In genomic region chr6:97258489-97258888, GRCm38 (mm10) we compare ENCODE assay signal across 23 mouse cellular contexts. TPM values are rescaled to one million over a fixed set of nuclear protein-coding genes. Genes with fewer than 3 reads are reported as not detected.
DNase-seq lines count a peak whose midpoint lies in the region; ATAC-seq and TF ChIP-seq lines count a peak whose summit lies in the region.
"Had no signal": no experiment of that assay in that cellular context is flagged by ENCODE, and none has a peak within 500 bp of the region (broad histone marks: within the 10 kb centered on the region; RNA-seq: fewer than 3 reads in every experiment).

No protein-coding gene starts in this region.

- DNase-seq in adrenal gland, postnatal 10 days, result peak; percentile 57
- DNase-seq in adrenal gland, adult 2 months, result no peak
- DNase-seq in gastrocnemius, postnatal 14 days, result peak; percentile 40
- no peak for DNase-seq in gastrocnemius, postnatal 36 days
- no peak for DNase-seq in heart, embryonic 10.5 days (ENCODE audit: low spot score)
- no peak for DNase-seq in heart, postnatal 4 days
- DNase-seq: B cell, adult 2 months; cerebellum, adult 18-20 months; cerebellum, adult 9-11 months; cerebellum, postnatal 36 days; forebrain, postnatal 0 days; kidney, adult 18-20 months had no signal

- H3K27ac ChIP-seq in heart, embryonic 10.5 days, result 0 out of 2 replicates have a peak overlapping the region, but pooled peaks have one; percentile 8
- no peak overlapping the region for H3K27ac ChIP-seq in forebrain, embryonic 13.5 days
- H3K27ac ChIP-seq: embryonic facial prominence, embryonic 13.5 days; forebrain, embryonic 12.5 days; hindbrain, embryonic 10.5 days; hindbrain, embryonic 14.5 days; intestine, embryonic 15.5 days had no signal

- H3K9me3 ChIP-seq in heart, embryonic 10.5 days, result no peaks in the 10 kb centered on the region
- no peaks in the 10 kb centered on the region for H3K9me3 ChIP-seq in forebrain, embryonic 13.5 days (replicated peaks)
- H3K9me3 ChIP-seq: embryonic facial prominence, embryonic 13.5 days; forebrain, embryonic 12.5 days; G1E; heart, embryonic 13.5 days; hindbrain, embryonic 10.5 days; intestine, embryonic 15.5 days had no signal

- ATAC-seq in forebrain, embryonic 13.5 days, result no peak
- ATAC-seq: CD4-positive, CD25-positive, alpha-beta regulatory T cell, adult 4 months; forebrain, postnatal 0 days; intestine, embryonic 15.5 days had no signal

- H3K4me1 ChIP-seq in heart, embryonic 10.5 days, result peaks cover 16% of the 10 kb centered on the region
- H3K4me1 ChIP-seq in forebrain, embryonic 13.5 days, result no peaks in the 10 kb centered on the region
- H3K4me1 ChIP-seq: embryonic facial prominence, embryonic 13.5 days; forebrain, embryonic 12.5 days; hindbrain, embryonic 10.5 days; intestine, embryonic 15.5 days had no signal

- TF ChIP-seq POLR2A in myocyte (IDR thresholded peaks at IDR 0.05; ENCODE audit: insufficient read length, low read depth), result no peak

- H3K9ac ChIP-seq in forebrain, embryonic 13.5 days, result no peak overlapping the region
- H3K9ac ChIP-seq: embryonic facial prominence, embryonic 13.5 days; forebrain, embryonic 12.5 days; forebrain, postnatal 0 days; heart, embryonic 13.5 days; hindbrain, embryonic 14.5 days; intestine, embryonic 15.5 days had no signal

- H3K79me2 ChIP-seq in myocyte (ENCODE audit: control insufficient read depth, insufficient read depth), result no peaks in the 10 kb centered on the region

- 84% methylated on average over 1 of the region's 1 CpGs for WGBS in heart, embryonic 10.5 days
- 88% methylated on average over 1 of the region's 1 CpGs for WGBS in forebrain, embryonic 13.5 days

- intact Hi-C loops in gastrocnemius, postnatal 14 days (cut with DNase I; ENCODE audit: low total_unique reads), result no loop called here
- intact Hi-C loops in gastrocnemius, postnatal 36 days (cut with DNase I), result no loop called here

- H3K36me3 ChIP-seq in heart, embryonic 10.5 days, result no peaks in the 10 kb centered on the region
- H3K36me3 ChIP-seq in myocyte (ENCODE audit: control insufficient read depth, insufficient read depth), result no peaks in the 10 kb centered on the region
- no peaks in the 10 kb centered on the region for H3K36me3 ChIP-seq in forebrain, embryonic 13.5 days (ENCODE audit: poor library complexity, severe bottlenecking)
- H3K36me3 ChIP-seq: embryonic facial prominence, embryonic 13.5 days; forebrain, embryonic 12.5 days; G1E; heart, embryonic 13.5 days; hindbrain, embryonic 10.5 days; intestine, embryonic 15.5 days had no signal

- no peak overlapping the region for H3ac ChIP-seq in myocyte (ENCODE audit: control insufficient read depth, insufficient read length)

- no peak overlapping the region for H3K4me3 ChIP-seq in heart, embryonic 10.5 days
- H3K4me3 ChIP-seq in myocyte, result no peak overlapping the region
- no peak overlapping the region for H3K4me3 ChIP-seq in forebrain, embryonic 13.5 days
- H3K4me3 ChIP-seq: embryonic facial prominence, embryonic 13.5 days; forebrain, embryonic 12.5 days; heart, embryonic 13.5 days; hindbrain, embryonic 10.5 days; intestine, embryonic 15.5 days had no signal

- no peaks in the 10 kb centered on the region for H3K27me3 ChIP-seq in heart, embryonic 10.5 days (ENCODE audit: insufficient read depth, poor library complexity, severe bottlenecking)
- no peaks in the 10 kb centered on the region for H3K27me3 ChIP-seq in myocyte (ENCODE audit: control insufficient read depth, insufficient read depth, insufficient read length)
- H3K27me3 ChIP-seq in forebrain, embryonic 13.5 days, result no peaks in the 10 kb centered on the region
- H3K27me3 ChIP-seq: forebrain, embryonic 12.5 days; heart, embryonic 13.5 days; intestine, embryonic 15.5 days had no signal

- H3K4me2 ChIP-seq in myocyte (ENCODE audit: low read depth), result peak overlapping the region; percentile 27
- no peak overlapping the region for H3K4me2 ChIP-seq in forebrain, embryonic 13.5 days
- H3K4me2 ChIP-seq: embryonic facial prominence, embryonic 13.5 days; forebrain, embryonic 12.5 days; heart, embryonic 13.5 days; hindbrain, embryonic 14.5 days; intestine, embryonic 15.5 days had no signal

TF ChIP-seq in myocyte, 11 proteins besides CTCF, POLR2A, EP300 and RAD21:
- TF ChIP-seq MYOD1 (IDR thresholded peaks at IDR 0.05; ENCODE audit: control insufficient read depth in 1 of 3, insufficient read length in 2 of 3, low read depth in 2 of 3) (peak; percentile 65 to 79 (median 73)), SRF (IDR thresholded peaks at IDR 0.05; ENCODE audit: control insufficient read depth, insufficient read length, low read depth) (no peak), USF1 (IDR thresholded peaks at IDR 0.05; ENCODE audit: low read depth) (no peak), POLR2AphosphoS2 (IDR thresholded peaks at IDR 0.05; ENCODE audit: insufficient read length, low read depth) (no peak)

RNA-seq across cellular contexts. Expression of gene Lmod3, which starts 5.9 kb away (rescaled TPM):
- 10 to 100 TPM in 1 of 2 experiments, 1 to 10 TPM in 1; 3.1 to 17.1 TPM for total RNA-seq in adrenal gland, postnatal 10 days (2021)
- total RNA-seq in adrenal gland, adult 2 months (2021), result not detected
- not detected in 2 replicates for polyA plus RNA-seq in adrenal gland, adult 2 months (2012; rRNA removed)
- 100 to 1,000 TPM; 106 to 144 TPM for total RNA-seq in gastrocnemius, postnatal 14 days (2021)
- 100 to 1,000 TPM; 126 to 132 TPM for total RNA-seq in gastrocnemius, postnatal 36 days (2021)
- polyA plus RNA-seq in heart, embryonic 10.5 days (2016; fragmentation: Nextera tagmentation; extraction: Ambion mirVana), result 10.5 and 17.5 TPM in 2 replicates
- 10 to 100 TPM; 47.8 to 48.0 TPM for total RNA-seq in heart, postnatal 4 days (2021)
- polyA plus RNA-seq in myocyte (2012; fragmentation: generic; extraction: Trizol), result 55.6 TPM
- polyA plus RNA-seq in forebrain, embryonic 13.5 days (2015; fragmentation: Nextera tagmentation; extraction: Ambion mirVana), result not detected in 2 replicates
- polyA plus RNA-seq: G1E; hindbrain, embryonic 10.5 days; hindbrain, embryonic 14.5 days; kidney, embryonic 14.5 days had no signal

RNA-seq across cellular contexts. Expression of gene Arl6ip5, which starts 48.0 kb away (rescaled TPM):
- total RNA-seq in adrenal gland, postnatal 10 days (2021), result 10 to 100 TPM; 79.0 to 91.6 TPM
- 100 to 1,000 TPM; 115 to 146 TPM for total RNA-seq in adrenal gland, adult 2 months (2021)
- 40.7 and 47.9 TPM in 2 replicates for polyA plus RNA-seq in adrenal gland, adult 2 months (2012; rRNA removed)
- total RNA-seq in gastrocnemius, postnatal 14 days (2021), result 100 to 1,000 TPM; 186 to 210 TPM
- 100 to 1,000 TPM; 133 to 150 TPM for total RNA-seq in gastrocnemius, postnatal 36 days (2021)
- polyA plus RNA-seq in heart, embryonic 10.5 days (2016; fragmentation: Nextera tagmentation; extraction: Ambion mirVana), result 54.5 and 87.5 TPM in 2 replicates
- 10 to 100 TPM; 94.2 to 95.1 TPM for total RNA-seq in heart, postnatal 4 days (2021)
- polyA plus RNA-seq in myocyte (2012; fragmentation: generic; extraction: Trizol), result 750 TPM
- polyA plus RNA-seq in forebrain, embryonic 13.5 days (2015; fragmentation: Nextera tagmentation; extraction: Ambion mirVana), result 81.1 and 83.9 TPM in 2 replicates

RNA-seq across cellular contexts. Expression of gene Uba3, which starts 53.0 kb away (rescaled TPM):
- total RNA-seq in adrenal gland, postnatal 10 days (2021), result 10 to 100 TPM; 59.4 to 66.5 TPM
- 10 to 100 TPM; 60.0 to 66.6 TPM for total RNA-seq in adrenal gland, adult 2 months (2021)
- polyA plus RNA-seq in adrenal gland, adult 2 months (2012; rRNA removed), result 3.4 and 3.7 TPM in 2 replicates
- total RNA-seq in gastrocnemius, postnatal 14 days (2021), result 10 to 100 TPM; 41.3 to 44.6 TPM
- total RNA-seq in gastrocnemius, postnatal 36 days (2021), result 10 to 100 TPM; 31.7 to 32.2 TPM
- polyA plus RNA-seq in heart, embryonic 10.5 days (2016; fragmentation: Nextera tagmentation; extraction: Ambion mirVana), result 88.8 and 90.6 TPM in 2 replicates
- 10 to 100 TPM; 80.9 to 86.9 TPM for total RNA-seq in heart, postnatal 4 days (2021)
- polyA plus RNA-seq in myocyte (2012; fragmentation: generic; extraction: Trizol), result 43.7 TPM
- 97.9 and 99.9 TPM in 2 replicates for polyA plus RNA-seq in forebrain, embryonic 13.5 days (2015; fragmentation: Nextera tagmentation; extraction: Ambion mirVana)

Comparison
In these comparisons a context has a peak if more than half of its experiments do, and no peak if none do; other contexts are left out.
1. DNase-seq: peak in adrenal gland, postnatal 10 days (single experiment) and gastrocnemius, postnatal 14 days (single experiment); none in adrenal gland, adult 2 months (single experiment), gastrocnemius, postnatal 36 days (0 of 2), heart, embryonic 10.5 days (single experiment) and heart, postnatal 4 days (single experiment).